In the genomic region with DNA sequence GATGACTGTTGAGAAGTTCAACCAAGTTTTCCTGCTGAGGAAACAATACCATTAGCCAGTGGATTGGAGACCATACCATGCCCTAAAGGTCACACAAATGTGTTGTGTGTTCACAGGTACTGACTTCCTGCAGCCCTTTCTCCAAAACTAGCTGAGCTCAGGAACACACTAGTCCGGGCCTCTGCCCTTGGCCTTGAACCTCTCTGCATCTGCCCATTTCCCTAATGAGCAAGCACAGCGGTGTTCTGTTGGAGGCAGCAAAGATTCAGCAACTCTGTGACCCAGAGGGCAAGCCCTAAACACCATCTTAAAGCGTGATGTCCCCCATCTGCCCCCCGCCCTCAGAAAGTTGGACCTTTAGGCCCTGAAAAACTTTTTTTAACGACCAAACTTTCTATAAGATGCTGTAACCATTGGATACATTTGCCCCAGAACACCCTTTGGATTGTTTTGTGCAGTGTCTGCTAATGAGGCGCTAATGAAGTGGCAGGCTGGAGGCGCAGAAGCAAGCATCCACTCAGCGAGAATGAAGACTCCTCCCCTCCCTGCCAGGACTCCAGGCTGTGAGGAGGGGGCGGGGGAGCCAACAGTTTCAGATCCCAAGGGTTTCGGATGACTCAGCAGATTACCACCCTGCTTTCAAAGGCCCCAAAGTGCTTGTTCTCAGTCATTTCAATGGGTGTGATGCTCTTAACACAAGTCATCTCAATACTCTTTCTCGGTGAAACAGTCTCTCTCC, we compare ENCODE assay signal across 11 mouse cellular contexts. TPM values are rescaled to one million over a fixed set of nuclear protein-coding genes. Genes with fewer than 3 reads are reported as not detected.
DNase-seq lines count a peak whose midpoint lies in the region; ATAC-seq and TF ChIP-seq lines count a peak whose summit lies in the region.
"Had no signal": no experiment of that assay in that cellular context is flagged by ENCODE, and none has a peak within 500 bp of the region (broad histone marks: within the 10 kb centered on the region; RNA-seq: fewer than 3 reads in every experiment).

No protein-coding gene starts in this region.

- 0 out of 2 replicates have a peak, but pooled peaks cover 13% of the 10 kb centered on the region for H3K27me3 ChIP-seq in forebrain, embryonic 12.5 days
- no peaks in the 10 kb centered on the region for H3K27me3 ChIP-seq in limb, embryonic 10.5 days (ENCODE audit: low read depth, poor library complexity, severe bottlenecking)
- no peaks in the 10 kb centered on the region for H3K27me3 ChIP-seq in intestine, postnatal 0 days (replicated peaks; ENCODE audit: control insufficient read depth, insufficient read depth, low read length)

- peak; percentile 87 for ATAC-seq in forebrain, embryonic 12.5 days (ENCODE audit: low FRiP score)
- no peak for ATAC-seq in intestine, postnatal 0 days

- H3K9ac ChIP-seq in forebrain, embryonic 12.5 days, result no peak overlapping the region
- no peak overlapping the region for H3K9ac ChIP-seq in intestine, postnatal 0 days (ENCODE audit: low read depth, low read length)

- no peaks in the 10 kb centered on the region for H3K9me3 ChIP-seq in forebrain, embryonic 12.5 days
- no peaks in the 10 kb centered on the region for H3K9me3 ChIP-seq in limb, embryonic 10.5 days (replicated peaks)
- no peaks in the 10 kb centered on the region for H3K9me3 ChIP-seq in intestine, postnatal 0 days (ENCODE audit: control insufficient read depth)

- H3K4me3 ChIP-seq in layer of hippocampus, adult 2 months, result no peak overlapping the region
- no peak overlapping the region for H3K4me3 ChIP-seq in forebrain, embryonic 12.5 days (replicated peaks)
- H3K4me3 ChIP-seq in limb, embryonic 10.5 days, result no peak overlapping the region
- no peak overlapping the region for H3K4me3 ChIP-seq in intestine, postnatal 0 days (ENCODE audit: low read depth, low read length)

- 8% methylated on average over 11 of the region's 11 CpGs for WGBS in forebrain, embryonic 12.5 days
- WGBS in limb, embryonic 10.5 days, result 10% methylated on average over 11 of the region's 11 CpGs
- 23% methylated on average over 11 of the region's 11 CpGs for WGBS in intestine, postnatal 0 days

- H3K36me3 ChIP-seq in forebrain, embryonic 12.5 days (replicated peaks), result no peaks in the 10 kb centered on the region
- no peaks in the 10 kb centered on the region for H3K36me3 ChIP-seq in limb, embryonic 10.5 days
- no peaks in the 10 kb centered on the region for H3K36me3 ChIP-seq in intestine, postnatal 0 days (ENCODE audit: control insufficient read depth, insufficient read depth)

- H3K27ac ChIP-seq in layer of hippocampus, adult 2 months, result peak overlapping the region; percentile 55
- H3K27ac ChIP-seq in forebrain, embryonic 12.5 days, result no peak overlapping the region
- H3K27ac ChIP-seq in limb, embryonic 10.5 days, result no peak overlapping the region
- H3K27ac ChIP-seq in intestine, postnatal 0 days (ENCODE audit: low read depth, low read length), result no peak overlapping the region

- 0 out of 2 replicates have a peak overlapping the region, but pooled peaks have one; percentile 3 for H3K4me2 ChIP-seq in forebrain, embryonic 12.5 days
- H3K4me2 ChIP-seq in intestine, postnatal 0 days (replicated peaks; ENCODE audit: low read depth), result no peak overlapping the region

- TF ChIP-seq CTCF in layer of hippocampus, adult 2 months (conservative IDR thresholded peaks at IDR 0.05), result no peak
- no peak for TF ChIP-seq CTCF in intestine, postnatal 0 days (IDR thresholded peaks at IDR 0.05; ENCODE audit: low read depth)

- peak in 1 of 2 experiments; percentile 39 for DNase-seq in layer of hippocampus, adult 2 months (ENCODE audit: low spot score in 2 of 2)
- no peak for DNase-seq in layer of hippocampus, adult 9-11 months
- peak; percentile 2 for DNase-seq in NIH3T3 (ENCODE audit: low read depth)
- DNase-seq in limb, embryonic 10.5 days (ENCODE audit: low spot score), result peak; percentile 39
- DNase-seq in heart, postnatal 4 days, result no peak
- no peak for DNase-seq in testis, postnatal 14 days (ENCODE audit: low spot score)
- DNase-seq: kidney, adult 18-20 months; layer of hippocampus, postnatal 36 days; thymus, postnatal 25 days had no signal

- peaks cover 20% of the 10 kb centered on the region for H3K4me1 ChIP-seq in forebrain, embryonic 12.5 days
- peaks cover 13% of the 10 kb centered on the region for H3K4me1 ChIP-seq in limb, embryonic 10.5 days
- no peaks in the 10 kb centered on the region for H3K4me1 ChIP-seq in intestine, postnatal 0 days (replicated peaks; ENCODE audit: control insufficient read depth, insufficient read depth, low read length)

RNA-seq across cellular contexts. Expression of a gene that starts 21.7 kb away (rescaled TPM):
- 100 to 1,000 TPM; 187 to 203 TPM for total RNA-seq in layer of hippocampus, adult 2 months (2021)
- 5.8 and 6.4 TPM in 2 replicates for polyA plus RNA-seq in forebrain, embryonic 12.5 days (2016; fragmentation: Nextera tagmentation; extraction: Ambion mirVana)
- 0.39 and 0.40 TPM in 2 replicates for polyA plus RNA-seq in limb, embryonic 10.5 days (2016; fragmentation: Nextera tagmentation; extraction: Ambion mirVana)
- 1 to 10 TPM; 1.3 to 1.4 TPM for total RNA-seq in heart, postnatal 4 days (2021)
- polyA plus RNA-seq in intestine, postnatal 0 days (2015; fragmentation: Nextera tagmentation; extraction: Ambion mirVana), result 0.10 and 0.16 TPM in 2 replicates

Comparison
In these comparisons a context has a peak if more than half of its experiments do, and no peak if none do; other contexts are left out.
1. DNase-seq: peak in NIH3T3 (single experiment) and limb, embryonic 10.5 days (single experiment); none in layer of hippocampus, adult 9-11 months (single experiment), heart, postnatal 4 days (single experiment) and testis, postnatal 14 days (single experiment).